Mouse (Mus musculus) MEL-GATA-1-ER (cell line): ENCODE results near the gene Caskin1.
"Not testable (repeated sequence)": the region's sequence is repeated elsewhere in the genome, so short reads cannot be mapped to it uniquely, and the experiment has no call there.

Experiments used
- DNase-seq: peaks from one replicate; pipeline ENCODE4 v3.0.0-alpha.2; 2012; ENCODE audit warnings: low read depth; ENCODE audit errors: extremely low read depth

Gene Caskin1

DNA sequence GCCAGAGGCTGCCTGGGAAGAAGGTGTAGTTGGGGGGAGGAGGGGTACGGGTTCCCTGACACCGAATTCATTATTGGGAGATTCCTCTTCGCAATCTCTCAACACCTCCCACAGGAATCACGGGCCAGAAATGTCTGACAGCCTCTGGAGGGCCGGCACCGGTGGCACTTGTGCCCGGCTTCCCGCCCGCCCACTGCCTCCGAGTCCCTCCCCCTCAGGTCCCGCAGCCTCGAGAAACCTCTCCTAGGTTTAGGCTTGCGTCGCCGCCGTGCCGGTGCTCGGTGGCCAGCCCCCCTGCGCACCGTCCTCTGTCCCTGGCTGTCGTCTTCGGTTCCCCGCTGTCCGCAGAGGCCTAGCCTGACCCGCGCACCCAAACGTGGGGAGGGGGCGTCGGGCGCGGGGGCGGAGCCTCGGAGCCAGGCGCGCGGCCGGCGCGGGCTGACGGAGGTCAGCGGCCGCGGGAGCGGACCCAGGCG lies at the start of gene Caskin1:
Caskin1 (plus strand) TSS at position 416 of the 476 bp plus-strand sequence.
- no peak for DNase-seq

DNA sequence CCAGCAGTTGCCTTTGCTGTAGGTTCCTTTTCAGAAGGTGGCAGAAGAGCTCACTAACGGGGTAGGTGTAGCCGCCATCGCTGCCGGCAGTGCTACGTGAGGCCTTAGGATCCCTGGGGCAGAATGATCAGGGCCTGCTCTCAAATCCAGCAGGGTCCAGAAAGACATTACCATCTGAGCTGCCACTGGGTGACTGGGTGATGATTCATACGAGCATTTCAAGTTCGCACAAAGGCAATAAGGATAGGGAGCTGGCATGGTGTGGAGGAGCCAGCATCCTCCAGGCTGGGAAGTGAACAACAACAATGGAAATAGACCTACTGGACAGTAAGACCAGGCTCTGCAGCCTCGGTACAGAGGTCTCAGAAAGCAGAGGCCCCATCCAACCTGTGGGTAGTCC lies 48.0 kb upstream of the Caskin1 start:
- DNase-seq: no peak

DNA sequence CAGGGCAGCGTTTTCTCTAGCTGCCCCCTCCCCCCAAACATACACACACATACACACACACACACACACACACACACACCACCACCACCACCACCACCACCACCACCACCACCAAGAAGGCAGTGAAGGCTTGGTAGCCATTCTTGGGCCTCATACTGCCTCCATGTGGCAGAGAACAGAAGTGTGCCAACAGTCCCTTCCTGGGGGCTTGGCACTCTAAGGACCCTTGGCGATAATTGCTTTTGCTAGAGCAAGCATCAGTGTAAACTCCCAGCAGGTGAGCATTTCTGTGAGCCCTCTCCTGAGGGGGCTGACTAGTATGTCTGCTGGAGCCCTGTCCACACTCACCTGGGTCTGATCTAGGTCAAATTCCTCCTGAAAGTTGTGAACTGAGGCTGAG lies 47.3 kb upstream of the Caskin1 start:
- DNase-seq: no peak

DNA sequence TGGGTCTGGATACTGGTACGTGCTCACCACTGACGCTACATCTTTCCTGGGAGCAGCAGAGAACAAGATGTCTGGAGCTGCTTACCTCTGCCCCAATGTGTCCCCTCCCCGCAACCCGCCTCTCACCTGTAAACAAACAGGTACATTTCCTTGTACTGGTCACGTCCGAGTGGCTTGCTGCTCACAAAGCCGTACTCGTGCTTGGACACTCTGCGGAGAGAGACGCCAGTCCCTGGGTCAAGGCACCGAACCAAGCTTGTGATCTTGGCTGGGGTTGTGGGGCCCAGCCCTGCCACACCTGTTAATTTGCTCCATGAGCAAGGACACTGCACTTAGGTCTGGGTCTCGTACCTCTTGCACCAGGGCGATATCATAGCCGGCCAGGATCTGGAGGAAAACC lies 46.3 kb upstream of the Caskin1 start:
- no peak for DNase-seq

DNA sequence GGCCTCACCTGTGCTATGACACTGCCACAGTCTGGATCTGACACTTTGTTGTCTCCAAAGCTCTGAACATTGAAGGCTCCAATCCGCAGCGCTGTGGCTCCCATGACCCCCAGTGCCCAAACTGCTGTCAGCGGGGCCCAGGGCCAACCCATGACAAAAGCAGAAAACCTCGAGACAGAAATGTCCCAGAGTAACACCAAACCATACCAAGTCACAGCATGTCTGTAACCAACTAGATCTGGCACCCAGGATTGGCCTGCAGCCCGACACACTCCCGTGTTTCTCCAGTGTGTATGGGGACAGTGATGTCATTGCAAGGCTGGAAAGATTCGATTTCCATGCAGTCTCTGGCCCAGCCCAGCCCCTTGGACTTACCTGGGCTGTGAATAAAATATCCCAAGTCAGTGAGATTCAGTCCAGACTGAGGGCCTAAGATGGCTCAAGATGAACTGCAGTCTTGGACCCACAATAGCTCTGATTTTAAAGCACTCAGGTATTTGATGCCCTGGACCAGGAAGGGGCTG lies 45.7 kb upstream of the Caskin1 start, which contains the start of gene Dnase1l2:
Dnase1l2 (minus strand) TSS at position 474 of the 524 bp plus-strand sequence.
- DNase-seq: no peak

DNA sequence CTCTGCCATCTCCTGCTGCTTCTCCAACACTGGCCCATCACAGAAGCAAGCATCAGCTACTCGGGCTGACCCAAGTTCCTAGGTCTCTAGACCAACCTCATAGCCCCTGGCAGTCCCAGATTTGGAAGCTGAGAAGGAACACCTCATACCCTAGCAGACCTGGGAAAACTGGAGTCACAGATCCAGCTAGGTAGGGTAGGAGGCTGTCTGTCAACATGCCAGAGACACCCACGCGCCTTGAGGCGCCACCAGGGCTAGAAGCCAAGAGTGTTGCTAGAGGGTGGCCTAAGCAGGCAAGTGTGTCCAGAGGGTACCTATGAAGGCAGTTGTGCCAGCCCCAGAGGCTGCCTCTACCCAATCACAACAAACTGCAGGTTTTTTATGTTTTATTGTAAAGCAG lies 45.0 kb upstream of the Caskin1 start:
- DNase-seq: no peak

DNA sequence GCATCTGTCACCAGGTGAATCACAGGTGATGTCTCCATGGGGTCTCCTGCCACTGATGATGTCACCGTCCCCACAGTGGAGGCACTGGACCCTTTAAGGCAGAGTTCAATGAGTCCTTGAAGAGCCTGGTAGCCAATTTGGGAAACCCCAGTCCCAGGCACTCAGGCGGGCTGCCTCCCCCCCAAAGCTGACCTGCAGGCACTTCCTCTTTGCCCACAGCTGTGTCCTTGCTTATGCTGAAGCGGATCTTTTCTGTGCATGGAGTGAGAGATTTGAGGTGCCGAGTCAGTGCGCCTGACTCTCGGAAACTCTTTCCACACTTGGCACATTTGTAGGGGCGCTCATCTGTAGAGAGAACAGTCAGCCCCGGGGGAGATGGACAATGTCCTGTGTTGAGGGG lies 41.8 kb upstream of the Caskin1 start:
- DNase-seq: no peak

DNA sequence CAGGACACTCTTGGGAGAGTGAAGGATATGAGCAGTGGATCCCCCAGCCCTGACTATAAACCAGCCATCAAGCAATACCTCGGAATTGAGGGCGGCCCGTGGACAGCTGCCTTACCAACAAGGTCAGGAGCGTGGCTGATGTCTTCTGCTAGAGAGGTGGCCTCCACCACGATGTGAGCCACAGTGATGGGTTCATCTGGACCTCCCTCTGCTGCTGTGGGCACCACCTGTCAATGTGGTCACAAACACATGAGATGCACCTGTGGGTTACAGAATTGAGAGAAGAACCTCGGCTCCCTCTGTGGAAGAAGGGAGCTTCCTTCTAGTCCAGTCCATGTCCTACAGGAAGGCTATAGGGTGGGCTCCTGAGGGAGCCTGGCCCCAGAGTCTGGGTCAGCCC lies 38.9 kb upstream of the Caskin1 start:
- no peak for DNase-seq

DNA sequence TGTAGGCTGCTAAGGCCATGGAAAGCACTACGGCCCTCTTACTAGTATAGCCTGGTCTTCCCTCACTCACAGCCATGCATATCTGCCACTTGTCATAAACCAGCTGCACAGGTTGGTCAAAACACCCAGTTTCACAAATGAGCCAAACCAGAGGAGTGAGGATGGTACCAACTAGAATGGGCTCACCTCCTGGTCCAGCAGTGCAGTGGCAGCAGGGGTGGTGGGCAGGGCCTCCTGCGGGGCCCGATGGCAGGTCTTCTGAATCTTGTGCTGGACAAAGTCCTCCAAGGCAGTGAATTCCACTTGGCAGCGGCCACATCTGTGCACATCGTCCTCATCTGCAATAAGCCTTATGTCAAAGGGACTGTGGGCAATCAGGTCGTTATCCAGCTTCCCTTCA lies 37.2 kb upstream of the Caskin1 start:
- DNase-seq: no peak

DNA sequence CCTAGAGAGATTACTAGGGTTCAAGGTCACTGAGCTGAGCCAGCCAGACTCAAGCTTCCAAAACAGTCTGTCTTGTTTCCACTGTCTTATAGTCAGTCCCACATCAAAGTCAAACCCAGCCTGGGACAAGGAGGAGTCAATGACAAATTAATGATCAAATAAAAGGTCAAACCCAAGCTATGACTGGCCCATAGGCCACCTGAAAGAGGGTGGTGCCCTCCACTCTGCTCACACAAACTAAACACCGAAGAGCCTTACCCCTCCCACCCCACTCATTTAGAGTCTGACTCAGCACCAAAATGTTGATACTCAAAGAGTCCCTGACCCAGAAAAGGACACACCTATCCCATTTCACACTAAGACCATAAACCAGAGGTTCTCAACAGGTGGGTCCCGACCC lies 35.0 kb upstream of the Caskin1 start:
- no peak for DNase-seq

DNA sequence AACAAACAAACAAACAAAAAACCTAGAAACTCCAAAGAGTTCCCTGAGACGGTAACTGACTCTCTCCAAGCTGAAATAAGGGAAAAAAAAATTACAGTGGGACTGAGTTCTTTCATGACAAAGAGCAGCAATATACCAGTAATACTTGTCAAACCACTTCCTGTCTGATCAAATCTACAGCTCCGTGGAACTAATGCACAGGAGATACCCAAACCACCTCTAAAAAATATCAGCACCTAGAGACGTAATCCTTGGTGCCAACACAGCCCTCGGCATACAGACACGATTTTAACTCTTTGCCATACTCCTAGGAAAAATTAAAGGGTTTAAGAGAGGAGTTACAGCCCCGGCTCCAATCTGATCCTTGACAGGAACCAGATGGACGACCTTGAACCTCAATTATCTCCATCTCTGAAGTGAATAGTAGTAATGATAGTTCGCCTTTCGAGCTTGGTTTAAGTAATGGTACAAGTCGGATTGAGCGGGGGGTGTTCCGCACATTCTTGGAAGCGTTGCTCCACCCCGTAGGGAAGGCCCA lies 34.1 kb upstream of the Caskin1 start:
- DNase-seq: no peak

DNA sequence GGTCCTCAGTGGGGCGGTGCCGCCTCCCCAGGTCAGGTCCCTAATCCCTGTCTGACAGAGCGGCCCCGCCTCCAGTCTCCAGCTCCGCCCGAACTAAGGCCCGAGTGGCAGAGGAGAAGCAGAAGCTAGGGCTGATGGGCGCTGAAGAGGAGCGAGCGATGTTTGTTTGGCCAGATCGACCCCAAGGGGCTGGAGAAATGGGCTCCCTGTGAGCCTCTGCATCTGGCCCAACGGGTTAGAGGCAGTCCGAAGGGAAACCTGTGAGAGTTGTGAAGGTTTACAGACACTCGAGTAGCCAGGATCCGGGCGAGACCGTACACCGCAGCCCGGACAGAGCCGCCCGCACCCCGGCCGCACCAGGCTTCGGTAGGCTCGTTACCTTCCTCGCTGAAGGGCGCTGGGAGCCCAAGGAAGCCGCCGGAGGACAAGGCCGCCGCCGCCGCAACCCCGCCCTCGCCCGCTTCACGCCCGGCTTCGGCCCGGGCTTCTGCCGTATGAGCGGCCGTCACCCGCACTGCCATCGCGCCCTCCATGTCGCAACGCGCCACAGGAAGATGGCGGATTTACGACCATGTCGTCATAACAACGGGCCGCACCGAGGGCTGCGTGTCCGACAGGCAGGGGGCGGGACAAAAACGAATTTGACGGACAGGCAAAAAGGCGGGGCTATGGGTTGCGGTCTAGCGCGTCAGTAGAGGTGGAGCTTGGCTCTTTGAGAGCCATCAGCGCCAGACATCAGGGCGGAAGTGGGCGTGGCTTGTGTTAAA lies 33.5 kb upstream of the Caskin1 start:
- DNase-seq: peak; percentile 97

DNA sequence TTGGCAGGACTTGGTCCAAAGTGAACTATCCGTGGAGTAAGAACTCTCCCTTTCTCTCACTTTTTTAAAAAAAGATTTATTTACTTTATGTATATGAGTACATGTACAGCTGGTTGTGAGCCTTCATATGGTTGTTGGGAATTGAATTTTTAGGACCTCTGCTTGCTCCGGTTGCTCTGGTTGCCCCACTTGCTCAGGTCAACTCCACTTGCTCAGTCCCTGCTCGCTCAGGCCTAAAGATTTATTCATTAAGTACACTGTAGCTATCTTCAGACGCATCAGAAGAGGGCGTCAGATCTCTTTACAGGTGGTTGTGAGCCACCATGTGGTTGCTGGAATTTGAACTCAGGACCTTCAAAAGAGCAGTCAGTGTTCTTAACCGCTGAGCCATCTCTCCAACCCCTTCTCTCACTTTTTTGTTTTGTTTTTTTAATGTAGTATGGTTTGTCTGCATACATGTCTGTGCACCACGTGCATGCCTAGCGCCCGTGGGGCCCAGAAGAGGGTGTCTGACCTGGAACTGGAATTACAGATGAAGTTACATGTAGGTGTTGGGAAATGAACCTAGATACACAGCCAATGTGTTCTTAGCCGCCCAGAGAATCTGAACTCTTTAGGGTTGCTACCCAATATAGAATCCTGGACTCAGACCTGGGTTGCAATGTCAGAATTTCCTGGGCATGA lies 32.7 kb upstream of the Caskin1 start:
- not testable (repeated sequence) for DNase-seq

DNA sequence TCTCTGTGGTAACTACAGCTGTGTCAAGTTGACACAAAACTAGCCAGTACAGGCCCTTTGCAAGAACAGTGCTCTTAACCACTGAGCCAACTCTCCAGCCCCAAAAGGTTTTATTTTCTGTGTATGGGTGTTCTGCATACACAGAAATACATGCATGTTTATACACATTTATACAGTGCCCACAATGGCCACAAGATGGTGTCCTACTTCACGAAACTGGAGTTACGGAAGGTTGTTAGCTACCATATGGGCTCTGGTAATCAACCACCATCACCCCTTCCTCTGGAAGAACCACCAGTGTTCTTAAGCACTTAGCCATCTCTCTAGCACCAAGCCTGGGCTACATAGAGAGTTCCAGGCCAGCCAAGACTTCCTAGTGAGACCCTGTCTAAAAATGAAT lies 26.8 kb upstream of the Caskin1 start:
- DNase-seq: peak; percentile 61

DNA sequence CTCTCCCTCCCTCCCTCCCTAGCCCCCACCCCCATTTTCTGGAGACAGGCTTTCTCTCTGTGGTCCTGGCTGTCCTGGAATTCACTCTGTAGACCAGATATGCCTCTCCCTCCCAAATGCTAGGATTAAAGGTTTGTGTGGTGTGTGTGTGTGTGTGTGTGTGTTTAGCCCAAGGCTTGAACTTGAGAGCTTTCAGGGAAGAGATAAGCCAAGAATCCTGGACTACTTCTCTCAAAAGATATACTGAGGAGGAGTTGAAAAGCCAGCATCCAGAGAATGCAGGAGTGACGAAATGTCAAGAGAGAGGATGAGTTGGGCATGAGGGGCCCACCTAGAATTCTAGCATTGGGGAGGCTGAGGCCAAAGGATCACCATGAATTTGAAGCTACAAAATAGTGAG lies 25.5 kb upstream of the Caskin1 start:
- no peak for DNase-seq

DNA sequence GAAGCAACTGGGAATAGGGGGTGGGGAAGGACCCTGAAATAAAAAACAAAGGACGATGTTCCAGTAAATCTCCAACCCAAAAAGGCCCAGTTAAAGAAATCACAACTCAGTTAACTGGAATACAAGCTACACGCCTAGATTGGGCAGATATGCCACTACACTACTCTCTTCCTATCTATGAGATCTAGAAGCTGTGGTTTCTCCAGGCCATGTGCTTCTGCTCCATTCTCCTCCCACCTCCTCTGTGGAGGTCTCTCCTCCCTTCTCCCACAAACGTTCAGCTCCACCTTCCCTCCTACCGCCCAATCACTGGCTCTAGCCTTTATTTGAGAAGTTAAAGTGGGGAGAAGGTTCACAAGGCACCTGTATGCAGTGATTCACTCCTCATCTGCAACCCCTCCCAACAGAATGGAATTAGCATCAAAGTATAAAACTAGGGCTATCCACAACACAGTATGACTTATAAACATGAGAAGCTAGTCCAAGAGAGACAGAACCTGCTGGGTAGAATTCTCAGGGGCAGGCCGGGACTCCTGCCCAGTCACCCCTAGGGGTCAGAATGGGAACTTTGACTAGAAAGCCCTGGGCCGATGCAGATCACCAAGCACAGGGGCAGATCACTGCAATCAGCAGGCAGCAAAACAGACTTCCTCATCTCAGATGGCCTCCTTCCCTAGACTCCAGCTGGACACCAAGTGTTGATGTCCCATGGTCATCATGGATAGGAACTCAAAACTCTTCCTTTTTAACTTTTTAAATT lies 24.8 kb upstream of the Caskin1 start:
- no peak for DNase-seq

DNA sequence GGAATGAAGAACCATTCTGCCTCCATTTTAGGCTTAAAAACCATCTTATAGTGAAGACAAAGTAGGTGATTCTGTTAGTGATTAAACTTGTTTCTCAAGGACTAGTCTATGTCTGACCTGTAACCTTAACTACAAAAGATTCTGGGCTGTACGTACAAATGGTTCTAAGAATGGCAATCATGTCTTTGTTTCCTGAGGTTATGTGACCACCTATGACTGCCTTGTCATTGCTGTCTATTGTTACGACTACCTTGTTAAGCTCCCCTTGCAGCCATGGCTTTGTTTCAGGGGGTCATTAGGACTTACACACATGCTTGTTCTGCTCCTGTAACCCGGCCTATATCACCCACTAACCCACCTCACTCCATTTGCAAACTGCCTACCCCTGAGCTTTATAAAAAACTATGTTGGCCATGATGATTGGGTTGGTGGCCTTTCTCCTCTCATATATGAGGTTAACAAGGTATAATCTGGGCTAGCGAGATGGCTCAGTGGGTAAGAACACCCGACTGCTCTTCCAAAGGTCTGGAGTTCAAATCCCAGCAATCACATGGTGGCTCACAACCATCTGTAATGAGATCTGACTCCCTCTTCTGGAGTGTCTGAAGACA lies 19.7 kb upstream of the Caskin1 start:
- no peak for DNase-seq

DNA sequence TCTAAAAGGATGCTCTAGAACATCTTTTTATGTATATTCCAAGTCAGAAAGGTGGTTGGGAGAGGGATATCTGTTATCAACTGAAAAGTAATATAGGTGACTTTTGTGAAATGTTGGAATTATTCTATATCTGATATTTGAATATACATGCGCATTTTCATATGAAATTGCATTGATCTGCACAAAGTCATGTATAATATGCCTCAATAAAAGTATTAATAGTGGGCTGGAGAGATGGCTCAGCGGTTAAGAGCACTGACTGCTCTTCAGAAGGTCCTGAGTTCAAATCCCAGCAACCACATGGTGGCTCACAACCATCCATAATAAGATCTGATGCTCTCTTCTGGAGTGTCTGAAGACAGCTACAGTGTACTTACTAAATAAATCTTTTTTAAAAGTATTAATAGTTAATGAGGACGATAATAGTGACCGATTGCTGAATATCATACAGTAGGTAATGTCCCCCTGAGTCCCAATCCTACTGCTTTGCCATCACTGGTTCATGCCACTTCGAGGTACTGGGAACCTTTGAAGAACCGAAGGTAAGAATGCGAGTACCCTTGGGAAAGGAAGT lies 19.0 kb upstream of the Caskin1 start:
- peak; percentile 36 for DNase-seq

DNA sequence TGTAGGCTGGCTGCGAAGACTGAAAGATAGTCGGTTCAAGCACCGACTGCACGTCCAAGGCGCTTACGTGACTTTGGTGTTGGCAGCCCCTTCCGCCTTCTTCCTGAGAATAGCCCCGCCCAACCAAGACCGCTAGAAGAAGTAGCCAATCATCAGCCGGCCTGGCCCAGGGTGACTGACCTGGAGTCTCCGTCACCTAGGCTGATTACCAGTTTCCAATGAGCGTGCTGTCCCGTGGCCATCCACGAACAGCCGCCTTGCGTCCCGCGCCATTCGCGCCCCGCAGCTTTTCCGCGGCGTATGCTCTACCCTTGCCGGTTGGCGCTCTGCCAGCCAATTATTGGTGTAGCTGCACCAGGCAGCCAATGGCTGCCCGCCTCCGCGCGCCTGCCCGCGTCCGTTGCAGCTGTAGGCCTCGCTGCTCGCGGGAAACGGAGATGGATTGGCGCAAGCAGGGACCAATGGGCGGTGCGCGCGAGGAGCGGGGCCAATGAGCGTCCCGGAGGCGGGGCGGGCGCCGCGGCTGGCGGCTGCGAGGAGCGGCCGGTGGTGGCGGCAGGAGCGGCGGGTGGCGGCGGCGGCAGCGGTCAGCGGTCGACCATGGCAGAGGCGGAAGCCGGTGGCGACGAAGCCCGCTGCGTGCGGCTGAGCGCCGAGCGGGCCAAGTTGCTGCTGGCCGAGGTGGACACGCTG lies 18.3 kb upstream of the Caskin1 start, which contains the start of the genes E4f1 and Pgp:
E4f1 (minus strand) TSS at position 404 of the 693 bp plus-strand sequence.
Pgp (plus strand) TSS at position 483 of the 693 bp plus-strand sequence.
- DNase-seq: peak; percentile 94
